Mouse (Mus musculus): ENCODE data around the gene Mrps22.

Gene Mrps22

GRCm38 (mm10) chr9:98601156-98601836 lies at the start of gene Mrps22:
TSS of gene Mrps22 (minus strand) at chr9:98601660.
- peak; percentile 88 for DNase-seq (ENCODE audit: low read depth, low spot score)

- DNase-seq (ENCODE audit: low read depth, low spot score), result no peak
These were observed 49.1 kb upstream of the Mrps22 start for GRCm38 (mm10) chr9:98650547-98650946.

GRCm38 (mm10) chr9:98647418-98647817 lies 46.0 kb upstream of the Mrps22 start:
- no peak for DNase-seq (ENCODE audit: low read depth, low spot score)

GRCm38 (mm10) chr9:98645750-98646149 lies 44.3 kb upstream of the Mrps22 start:
- peak; percentile 67 for DNase-seq (ENCODE audit: low read depth, low spot score)

GRCm38 (mm10) chr9:98642126-98642525 lies 40.7 kb upstream of the Mrps22 start:
- no peak for DNase-seq (ENCODE audit: low read depth, low spot score)

- DNase-seq (ENCODE audit: low read depth, low spot score), result no peak
These were observed 32.1 kb upstream of the Mrps22 start for GRCm38 (mm10) chr9:98633287-98634162.

GRCm38 (mm10) chr9:98628480-98628879 lies 27.0 kb upstream of the Mrps22 start:
- peak; percentile 42 for DNase-seq (ENCODE audit: low read depth, low spot score)

- DNase-seq (ENCODE audit: low read depth, low spot score), result no peak
These were observed 3.4 kb upstream of the Mrps22 start for GRCm38 (mm10) chr9:98604896-98605295.

- DNase-seq (ENCODE audit: low read depth, low spot score), result no peak
These were observed 438 bp upstream of the Mrps22 start for GRCm38 (mm10) chr9:98601837-98602359.

GRCm38 (mm10) chr9:98600094-98600493 lies 1.4 kb downstream of the Mrps22 start:
- DNase-seq (ENCODE audit: low read depth, low spot score), result no peak

- no peak for DNase-seq (ENCODE audit: low read depth, low spot score)
These were observed 17.6 kb downstream of the Mrps22 start for GRCm38 (mm10) chr9:98583852-98584251.

GRCm38 (mm10) chr9:98563137-98564126 lies 38.0 kb downstream of the Mrps22 start, which contains the start of gene Copb2:
TSS of gene Copb2 (plus strand) at chr9:98563721.
- DNase-seq (ENCODE audit: low read depth, low spot score), result peak; percentile 97

- DNase-seq (ENCODE audit: low read depth, low spot score), result no peak
These were observed 57.4 kb downstream of the Mrps22 start for GRCm38 (mm10) chr9:98544042-98544441.

Measured in ES-CJ7 (cell line).